Mouse (Mus musculus) heart, adult 2 months (tissue): ENCODE data around the gene Rab7.

Experiments used
- CTCF ChIP-seq: fragments of 200-600 bp; IDR thresholded peaks from 2 replicates; pipeline ENCODE4 v1.8.1; 2022; ENCODE audit warnings: antibody characterized with exemption, mild to moderate bottlenecking, moderate library complexity
- POLR2A ChIP-seq: fragments of 200-500 bp; IDR thresholded peaks from 2 replicates; pipeline ENCODE4 v1.6.1; 2011; ENCODE audit warnings: mild to moderate bottlenecking, low read depth, low read length, control low read depth; ENCODE audit not compliant: insufficient read depth

GRCm38 (mm10) chr6:88049008-88049407 is 3.9 kb upstream of the Rab7 start:
- TF ChIP-seq POLR2A (no peak), CTCF (no peak)
